Mouse (Mus musculus): Measurements from ENCODE around the gene Samd4. TPM values are rescaled to one million over a fixed set of nuclear protein-coding genes. Genes with fewer than 3 reads are reported as not detected.

The Samd4 gene
- total RNA-seq, 2 experiments from 2014 or later = 11.3 to 13.0 TPM

DNA sequence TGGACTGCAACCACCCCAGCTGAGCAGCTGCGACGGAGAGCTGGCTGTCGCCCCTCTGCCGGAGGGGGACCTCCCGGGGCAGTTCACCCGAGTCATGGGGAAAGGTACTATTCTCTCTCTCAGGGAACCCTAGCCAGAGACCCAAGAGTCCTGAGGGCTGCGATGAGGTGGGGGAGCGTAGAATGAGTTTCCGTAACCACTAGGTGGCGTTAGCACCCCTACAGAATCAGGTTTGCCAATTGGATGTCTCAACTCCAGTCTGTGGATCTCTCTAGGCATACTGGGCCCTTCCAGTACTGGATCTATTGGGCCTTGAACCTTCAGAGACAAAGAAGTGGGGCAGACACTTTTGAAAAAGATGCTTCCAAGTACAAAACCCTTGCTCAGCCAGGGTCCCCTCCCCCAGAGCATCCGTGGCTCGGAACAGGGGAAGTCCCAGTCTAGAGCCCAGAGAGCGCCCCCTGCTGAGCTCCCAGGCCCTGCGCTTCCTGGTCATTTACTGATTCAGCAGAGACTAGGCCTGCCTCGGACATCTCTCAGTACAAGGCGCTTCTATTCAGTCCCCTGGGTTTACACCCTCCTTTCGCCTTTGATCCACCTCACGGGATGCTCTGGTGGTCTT lies 191.5 kb downstream of the Samd4 start:
- DNase-seq = no peak

DNA sequence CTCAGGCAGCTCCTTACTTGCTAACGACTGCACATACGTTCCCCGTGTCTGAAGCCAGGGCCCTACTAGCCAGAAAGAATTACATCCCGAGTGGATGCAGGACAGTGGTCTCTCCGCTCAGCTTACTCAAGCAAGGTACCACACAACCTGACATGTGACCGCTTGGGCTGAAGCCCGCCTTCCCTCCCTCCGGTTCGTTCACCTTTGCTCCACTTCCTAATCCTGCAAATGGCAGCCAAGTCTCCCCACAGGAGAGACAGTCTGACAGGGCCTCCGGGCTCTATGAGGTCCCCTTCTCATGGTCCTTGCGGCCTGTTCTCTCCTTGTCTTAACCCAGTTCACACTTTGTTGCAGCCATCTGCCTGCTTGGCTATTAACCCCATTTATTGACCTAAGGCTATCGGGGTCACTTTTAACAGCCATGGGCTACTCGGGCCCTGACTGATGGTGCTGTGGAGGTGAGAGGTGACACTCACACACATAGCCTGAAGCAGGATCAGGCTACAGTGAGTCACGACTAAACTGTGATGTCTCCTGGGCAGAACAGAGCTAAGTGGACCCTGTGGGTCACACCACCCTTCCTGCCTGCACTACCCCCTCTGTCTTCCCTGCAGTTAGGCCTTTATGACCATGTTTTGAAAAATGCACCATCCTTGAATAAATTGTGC lies 192.5 kb downstream of the Samd4 start:
- no peak for DNase-seq

DNA sequence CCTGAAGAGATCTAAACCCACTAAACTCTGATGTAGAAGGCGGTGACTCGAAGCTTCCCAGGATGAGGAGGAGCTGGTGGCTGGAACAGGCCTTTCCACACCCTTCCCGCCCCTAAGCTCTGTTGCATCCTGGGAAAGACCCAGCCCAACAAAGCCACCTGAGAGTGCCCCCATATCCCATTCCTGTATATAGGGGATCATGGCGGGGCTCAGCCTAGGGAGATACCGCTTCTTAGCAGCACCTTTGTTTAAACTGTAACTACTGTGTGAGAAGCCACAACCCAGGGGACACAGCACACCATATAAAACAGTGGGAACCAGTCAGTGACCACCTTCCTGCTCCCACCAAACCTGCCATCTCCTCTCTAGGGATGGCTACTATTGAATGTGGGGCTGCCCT lies 193.2 kb downstream of the Samd4 start:
- DNase-seq = no peak

DNA sequence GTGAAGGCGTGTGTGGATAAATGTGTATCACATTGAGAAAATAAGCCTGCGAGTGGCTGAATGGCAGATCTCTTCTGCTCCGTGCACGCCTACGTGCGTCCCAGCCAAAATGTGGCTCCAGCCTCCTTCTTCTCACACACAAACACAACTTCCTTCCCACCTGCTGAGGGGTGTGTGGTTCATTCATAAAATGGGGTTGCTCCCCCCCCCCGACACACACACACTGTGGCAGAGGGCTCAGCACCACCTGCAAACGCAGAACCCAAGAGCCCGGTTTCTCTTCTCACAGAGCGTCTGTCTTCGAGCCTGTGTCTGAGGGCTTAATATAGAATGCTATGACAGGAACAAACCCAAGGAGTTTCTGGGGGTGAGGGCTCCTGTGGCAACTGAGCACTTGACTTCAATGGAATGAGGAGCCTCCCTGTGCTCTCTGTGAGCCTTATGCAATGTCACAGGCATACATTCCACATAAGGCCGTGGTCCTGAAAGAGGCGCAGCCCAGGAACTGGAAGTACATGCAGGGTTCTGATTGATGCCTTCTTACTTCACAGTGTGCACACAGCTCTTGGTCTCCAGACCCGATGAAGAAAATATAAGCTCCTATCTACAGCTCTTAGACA lies 194.4 kb downstream of the Samd4 start:
- no peak for DNase-seq

DNA sequence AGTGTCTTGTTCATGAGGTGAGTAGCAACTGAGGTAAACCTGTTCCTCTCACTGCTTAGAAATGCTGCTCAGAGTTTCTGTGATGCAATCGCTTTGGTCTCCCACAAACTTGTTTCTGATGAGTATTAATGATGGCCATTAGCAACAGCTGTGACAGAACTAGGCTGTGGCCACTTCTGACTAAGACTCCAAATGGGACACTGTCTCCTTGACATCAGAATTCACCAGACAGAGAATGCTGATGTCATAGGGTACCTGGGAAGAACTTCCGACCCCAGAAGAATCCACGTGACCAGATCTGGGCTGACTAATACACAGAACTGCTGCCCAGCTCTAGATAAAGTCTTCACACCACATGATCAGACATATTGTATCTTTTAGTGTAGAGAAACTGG lies 194.9 kb downstream of the Samd4 start:
- no peak for DNase-seq

DNA sequence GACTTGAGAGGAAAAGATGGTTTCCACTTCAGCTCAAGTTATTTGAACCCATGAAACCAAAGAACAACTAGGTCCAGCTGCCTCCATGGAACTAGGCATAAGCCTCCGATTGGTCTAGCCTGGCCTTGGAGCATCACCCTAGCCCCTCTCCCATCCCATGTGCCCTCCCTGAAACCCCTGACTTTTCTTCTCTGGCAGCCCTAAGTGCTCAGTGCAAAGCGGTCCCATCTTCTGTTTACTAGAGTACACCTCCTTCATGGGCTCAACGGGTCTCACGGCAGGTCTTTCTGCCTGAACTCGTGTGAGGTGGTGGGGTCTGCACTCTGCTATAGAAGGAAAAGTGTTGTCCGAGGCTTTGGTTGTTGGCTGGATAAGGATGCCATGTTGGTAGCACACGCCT lies 197.3 kb downstream of the Samd4 start:
- DNase-seq = no peak

DNA sequence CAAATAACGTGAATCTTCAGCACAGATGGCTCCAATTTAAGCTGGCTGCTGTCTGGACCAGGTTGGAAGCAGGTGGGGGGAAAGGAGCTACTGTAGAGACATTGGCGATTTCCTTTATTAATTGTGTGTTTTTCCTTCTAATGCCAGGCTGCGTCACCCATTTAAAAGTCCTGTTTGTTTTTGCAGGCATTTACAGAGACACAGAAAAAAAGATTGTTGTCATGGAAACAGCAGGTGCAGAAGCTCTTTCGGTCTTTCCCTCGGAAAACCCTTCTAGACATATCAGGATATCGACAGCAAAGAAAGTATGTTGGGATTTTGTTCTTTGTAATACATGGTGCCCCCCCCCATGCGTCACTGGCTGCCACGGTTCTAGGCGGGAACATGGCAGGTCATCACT lies 200.7 kb downstream of the Samd4 start:
- DNase-seq = no peak

DNA sequence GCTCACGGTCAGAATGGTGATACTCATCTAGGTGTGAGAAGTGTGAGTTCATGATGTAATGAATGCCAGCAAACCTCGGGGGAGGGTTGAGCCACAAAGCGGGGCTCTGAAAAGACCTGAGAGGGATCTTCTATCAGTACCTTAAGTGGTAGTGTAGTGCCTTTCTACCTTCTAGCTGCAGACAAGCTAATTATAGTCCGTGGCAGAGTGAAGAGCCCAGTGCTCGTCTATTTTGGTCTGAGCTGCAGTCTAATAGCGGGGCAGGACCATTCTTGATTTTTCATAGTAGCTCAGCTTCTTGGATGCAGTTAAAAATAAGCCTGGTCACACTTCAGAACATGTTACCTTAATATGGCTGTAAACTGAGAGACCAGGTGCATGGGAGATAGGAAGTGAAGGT lies 201.2 kb downstream of the Samd4 start:
- DNase-seq = no peak

DNA sequence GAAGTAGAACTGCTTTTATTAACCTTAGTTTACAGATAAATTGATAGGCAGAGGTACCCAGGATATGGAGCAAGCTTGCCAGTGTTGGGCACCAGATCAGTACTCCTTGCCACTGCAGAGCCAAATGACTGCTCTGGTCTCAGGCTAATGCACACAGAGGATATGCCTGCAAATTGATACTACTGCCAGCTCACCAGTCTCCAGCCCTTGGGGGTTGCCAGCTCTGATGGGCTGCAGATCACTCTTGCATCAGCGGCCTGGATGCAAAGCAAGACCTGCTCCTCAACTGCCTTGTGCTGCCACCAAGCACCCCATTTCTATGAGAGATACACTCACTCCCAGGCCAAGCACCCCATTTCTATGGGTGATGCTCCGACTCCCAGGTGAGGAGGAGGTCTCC lies 202.0 kb downstream of the Samd4 start:
- no peak for DNase-seq

DNA sequence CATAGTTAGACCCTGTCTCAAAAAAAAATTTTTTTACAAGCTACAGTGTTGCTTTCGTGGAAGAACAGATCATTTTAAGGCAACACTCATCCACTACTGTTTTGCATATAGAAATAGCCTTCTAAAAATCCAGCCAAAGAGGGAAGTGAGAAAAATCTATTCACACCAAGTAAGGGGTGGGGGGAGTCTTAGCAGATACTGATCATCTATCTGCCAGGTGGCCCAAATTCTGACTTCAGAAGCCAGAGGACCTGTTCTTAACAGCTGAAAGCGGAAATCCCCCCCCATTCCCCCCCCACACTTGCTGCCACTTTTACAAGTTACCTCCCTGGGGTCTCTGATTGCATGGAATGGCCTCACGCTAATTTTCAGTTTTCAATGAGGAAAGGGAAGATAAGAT lies 203.5 kb downstream of the Samd4 start:
- no peak for DNase-seq

DNA sequence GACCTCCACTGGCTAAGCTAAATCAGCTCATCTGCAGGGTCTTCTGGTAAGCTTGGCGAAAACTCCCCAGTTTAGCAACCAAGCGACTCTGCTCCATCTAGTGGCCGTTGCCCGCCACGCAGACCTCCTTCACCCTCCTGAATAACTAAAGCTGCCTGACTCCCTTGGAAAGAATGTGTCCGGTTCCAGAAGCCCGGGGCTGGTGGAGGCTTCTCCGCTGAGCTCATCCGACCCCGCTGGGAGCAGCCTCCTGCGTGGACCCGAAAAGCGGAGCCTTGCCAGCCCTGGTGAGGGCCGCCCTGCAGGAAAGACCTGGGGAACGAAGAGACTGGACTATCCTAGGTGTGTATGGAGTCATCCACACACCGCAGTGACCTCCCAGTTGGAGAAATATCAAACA lies 204.1 kb downstream of the Samd4 start:
- DNase-seq = peak; percentile 40 to 56

DNA sequence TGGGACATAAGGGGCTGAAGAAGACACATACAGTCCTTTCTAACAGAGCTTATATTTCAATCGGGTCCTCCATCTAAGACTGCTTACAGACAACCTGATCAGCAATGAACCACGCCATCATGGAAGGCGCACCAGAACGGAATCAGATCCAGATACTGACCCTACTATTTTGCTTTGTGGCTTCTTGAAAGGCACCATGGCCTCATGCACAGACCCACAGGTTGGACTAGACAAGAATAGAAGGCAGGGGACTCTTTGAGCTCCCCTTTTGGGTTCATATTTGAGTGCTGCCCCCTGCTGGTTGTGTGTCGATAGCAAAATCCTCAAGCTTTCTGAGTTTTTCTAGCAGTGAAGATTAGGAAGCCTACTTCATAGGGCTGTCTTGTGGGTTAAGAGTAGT lies 204.5 kb downstream of the Samd4 start:
- DNase-seq = peak; percentile 50 to 77

DNA sequence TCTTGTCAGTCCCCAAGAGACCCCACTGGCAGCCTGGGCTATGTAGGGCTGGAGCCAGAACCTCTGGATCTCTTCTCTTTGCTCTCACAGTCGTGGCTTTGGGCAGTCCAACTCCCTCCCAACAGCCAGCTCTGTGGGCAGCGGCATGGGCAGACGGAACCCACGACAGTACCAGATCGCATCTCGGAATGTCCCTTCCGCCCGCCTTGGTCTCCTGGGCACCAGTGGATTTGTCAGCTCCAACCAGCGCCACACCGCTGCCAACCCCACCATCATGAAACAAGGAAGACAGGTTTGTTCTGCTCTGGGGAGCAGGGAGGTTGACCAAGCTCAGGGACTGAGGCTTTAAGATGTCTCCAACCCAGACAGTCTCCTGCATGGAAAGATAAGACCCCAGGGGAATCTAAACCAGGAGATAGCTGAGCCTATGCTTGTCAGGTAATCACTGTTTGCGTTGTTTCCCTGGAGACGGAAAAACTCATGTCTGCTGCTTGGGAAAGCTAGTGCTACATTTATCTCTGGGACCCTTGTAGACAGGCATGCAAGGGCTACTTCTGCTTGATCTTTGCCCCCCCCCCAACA lies 205.1 kb downstream of the Samd4 start:
- DNase-seq = no peak

DNA sequence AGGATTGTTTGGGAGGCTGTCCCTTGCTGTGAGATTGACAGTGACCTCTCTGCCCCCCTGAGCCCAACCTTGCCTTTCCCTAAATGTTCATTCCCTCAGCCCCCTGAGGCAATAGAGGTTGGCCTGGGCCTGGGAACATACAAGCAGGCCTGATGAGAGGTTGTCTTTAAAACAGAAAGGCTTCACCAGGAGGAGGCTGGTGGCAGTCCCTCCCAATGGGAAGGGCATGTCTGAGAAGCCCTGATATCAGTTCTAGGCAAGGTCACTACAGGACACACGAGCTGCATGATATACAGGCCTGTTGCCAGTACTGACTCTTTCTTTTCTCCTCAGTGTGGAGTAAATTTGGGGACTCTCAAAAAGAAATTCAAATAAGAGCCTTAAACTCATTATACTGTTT lies 205.7 kb downstream of the Samd4 start:
- no peak for DNase-seq

DNA sequence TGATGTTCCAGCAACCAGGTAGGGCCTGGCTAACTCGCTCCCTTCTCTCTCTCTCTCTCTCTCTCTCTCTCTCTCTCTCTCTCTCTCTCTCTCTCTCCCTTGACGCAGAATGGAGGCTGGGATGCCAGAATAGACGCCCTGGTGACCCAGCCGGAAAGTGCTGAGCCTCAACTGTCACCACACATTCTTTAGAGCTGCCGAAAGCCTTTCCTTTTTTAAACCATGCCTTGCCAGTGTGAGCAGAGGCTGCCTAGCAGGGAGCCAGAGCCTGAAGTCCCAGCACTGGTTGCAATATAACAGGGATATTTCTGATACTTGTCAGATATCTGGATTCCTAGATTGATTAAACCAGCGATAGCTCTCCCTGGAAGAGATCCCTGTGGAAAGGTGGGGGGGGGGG lies 206.5 kb downstream of the Samd4 start:
- DNase-seq = no peak

DNA sequence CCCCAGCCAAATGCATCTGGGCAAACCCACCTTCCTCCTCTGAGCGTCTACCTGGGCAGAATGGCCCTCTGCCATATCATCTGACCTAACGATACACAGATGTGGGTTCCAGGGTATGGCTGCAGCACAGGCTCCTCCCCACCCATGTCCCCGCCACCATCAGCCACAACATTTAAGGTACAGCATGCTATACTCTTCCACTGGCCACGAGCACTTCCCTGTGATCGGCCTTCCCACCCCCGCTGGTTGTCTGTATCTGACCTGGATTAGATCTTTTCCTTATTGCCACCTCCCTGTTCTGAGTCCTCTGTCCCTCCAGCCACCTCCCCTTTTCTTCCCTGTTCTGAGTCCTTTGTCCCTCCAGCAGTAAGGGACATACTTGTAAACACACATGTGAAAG lies 209.3 kb downstream of the Samd4 start:
- DNase-seq = no peak

DNA sequence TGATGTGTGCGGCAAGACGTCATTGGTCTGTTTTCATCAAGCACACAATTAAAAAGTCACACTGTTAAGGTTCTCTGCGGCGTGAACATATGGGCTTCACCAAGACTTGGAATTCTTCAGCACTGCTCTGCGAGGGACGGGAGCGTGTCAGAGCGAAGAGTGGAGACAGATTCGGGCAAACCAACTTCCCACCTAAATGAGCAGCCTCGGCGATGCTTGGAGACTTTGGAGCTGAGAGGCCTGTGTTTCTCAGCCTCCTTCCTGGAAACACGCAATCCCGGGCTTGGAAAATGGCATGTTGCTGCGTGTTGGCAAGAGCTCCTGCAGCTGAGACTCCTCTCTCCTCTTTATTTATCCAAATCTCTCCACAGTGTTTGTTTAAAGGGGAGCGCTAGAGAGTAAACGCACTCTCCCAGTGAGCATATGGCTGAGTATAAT lies 210.7 kb downstream of the Samd4 start:
- peak; percentile 31 to 41 for DNase-seq

DNA sequence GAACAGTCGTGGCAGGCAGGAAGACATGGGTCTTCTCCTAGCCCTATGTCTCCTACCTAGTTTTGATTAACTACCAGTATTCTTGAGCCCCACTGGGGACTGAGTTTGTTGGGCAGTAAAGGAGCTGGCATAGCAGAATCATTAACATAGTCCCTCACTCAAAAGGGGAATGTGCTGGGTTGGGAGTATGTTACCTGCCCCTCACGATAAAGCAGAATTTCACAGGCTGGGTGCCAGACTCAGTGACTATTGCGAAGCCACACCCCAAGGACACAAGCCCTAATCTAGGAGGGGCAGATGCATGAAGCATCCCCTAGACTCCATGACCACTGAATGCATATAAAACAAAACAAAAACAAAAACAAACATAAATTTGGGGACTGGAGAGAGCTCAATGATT lies 212.4 kb downstream of the Samd4 start:
- no peak for DNase-seq

DNA sequence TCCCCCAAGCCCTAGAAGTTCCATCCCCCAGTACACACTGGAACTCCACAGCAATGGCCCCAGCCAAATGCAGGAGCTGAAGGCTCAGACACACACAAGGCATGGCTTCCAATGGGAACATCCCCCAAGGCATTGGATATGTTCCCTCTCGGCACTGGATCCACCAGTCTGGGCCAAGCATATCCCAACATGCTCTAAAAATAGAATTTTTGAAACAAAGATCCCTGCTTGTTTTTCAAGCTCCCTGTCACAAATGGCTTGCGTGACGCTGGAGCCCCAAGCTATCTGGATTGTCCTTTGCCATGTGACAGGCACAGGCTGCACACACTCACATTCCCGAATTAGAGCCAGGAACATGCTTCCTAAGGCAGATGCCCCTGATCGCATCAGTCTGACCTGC lies 213.7 kb downstream of the Samd4 start:
- peak; percentile 19 to 29 for DNase-seq

DNA sequence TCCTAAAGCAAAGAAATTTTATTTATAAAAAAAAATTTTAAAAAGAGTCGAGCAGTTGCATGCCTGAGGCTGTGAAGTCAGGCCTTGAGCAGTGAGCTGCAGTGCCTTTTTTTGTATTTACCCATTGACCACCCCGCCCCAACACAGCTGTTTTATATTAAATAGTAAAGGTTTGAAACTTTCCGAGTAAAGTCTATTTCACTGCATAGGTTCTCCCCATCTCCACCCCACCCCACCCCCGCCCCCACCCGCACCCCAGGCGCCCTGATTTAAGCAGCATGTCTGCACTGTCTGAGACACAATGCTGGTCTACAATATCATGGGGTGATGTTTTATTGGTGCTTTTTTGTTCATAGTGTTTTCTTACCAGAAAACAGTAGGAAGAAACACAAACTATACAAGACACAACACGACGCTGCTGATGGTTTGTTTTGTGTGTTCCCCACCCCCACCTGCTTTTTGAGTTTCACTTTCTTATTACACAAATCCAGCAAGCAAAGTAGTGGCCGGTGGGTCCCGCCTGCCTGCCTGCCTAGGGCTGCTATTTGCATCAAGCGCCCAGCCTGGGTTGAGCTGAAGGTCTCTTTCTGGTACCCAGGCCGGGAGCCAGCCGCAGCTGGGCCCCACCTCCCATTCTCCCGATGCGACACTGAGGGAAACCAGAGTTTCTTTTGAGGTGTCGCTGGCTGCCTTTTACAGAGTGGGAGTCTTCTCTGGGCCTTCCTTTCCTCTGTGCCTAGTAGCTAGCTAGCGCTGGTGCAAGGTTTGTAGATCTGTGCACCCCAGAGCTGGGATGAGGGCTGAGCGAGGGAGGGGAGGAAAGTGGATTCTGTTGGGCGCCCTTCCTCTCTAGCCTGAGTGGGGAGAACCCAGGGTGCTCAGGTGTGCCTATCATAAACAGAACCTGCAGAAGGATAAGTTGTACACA lies 221.9 kb downstream of the Samd4 start:
- DNase-seq = no peak

DNA sequence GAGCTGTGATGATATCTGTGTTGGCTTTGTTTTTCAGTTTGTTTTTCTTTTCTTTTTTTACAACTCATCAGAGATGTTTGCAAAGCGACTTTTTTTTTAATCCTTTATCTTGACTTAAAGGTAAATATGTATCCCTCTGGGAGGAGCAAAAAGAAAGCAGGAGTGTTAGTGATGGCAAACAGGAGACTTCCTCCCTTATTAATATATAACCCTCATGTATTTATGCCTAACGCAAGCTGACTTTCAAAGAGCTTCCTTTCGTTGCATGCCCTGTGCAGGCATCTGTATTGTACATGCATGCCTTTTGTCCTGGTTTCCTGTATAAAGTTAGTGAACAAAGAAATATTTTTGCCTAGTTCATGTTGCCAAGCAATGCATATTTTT lies 222.5 kb downstream of the Samd4 start:
- DNase-seq = no peak

DNA sequence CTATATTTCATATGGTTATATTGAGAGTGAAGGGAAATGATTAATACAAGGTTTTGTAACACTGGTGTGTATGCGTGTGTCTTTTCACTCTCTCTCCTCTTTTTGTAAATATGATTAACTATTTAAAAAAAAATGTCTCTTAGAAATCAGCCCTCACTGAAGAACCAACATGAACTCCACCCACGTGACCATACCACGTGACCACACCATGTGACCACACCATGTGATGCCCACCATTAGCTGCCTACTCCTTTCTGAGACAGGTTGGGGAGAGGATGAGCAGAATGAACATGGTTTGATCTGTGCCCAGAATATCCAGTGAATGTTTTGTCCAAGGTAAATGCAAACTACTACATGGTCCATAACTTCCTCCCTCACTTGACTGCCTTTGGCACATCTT lies 223.1 kb downstream of the Samd4 start:
- no peak for DNase-seq

DNA sequence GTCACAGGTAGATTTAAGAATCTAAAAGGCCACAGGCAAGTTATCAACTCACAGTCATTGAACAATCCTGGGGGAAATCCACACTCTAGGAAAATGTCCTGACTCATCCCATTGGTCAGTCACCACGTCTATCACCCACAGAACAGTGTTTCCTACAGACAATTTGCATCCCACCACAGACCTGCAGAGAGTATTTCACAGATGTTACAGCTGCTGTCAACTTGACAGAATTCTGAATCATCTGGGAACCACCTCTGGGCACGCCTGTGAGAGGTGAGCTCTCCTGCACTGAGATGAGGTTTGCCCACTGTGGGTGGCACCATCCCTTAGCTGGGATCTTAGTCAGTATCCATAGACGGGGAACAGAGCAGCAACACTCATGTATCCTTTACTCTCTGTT lies 224.8 kb downstream of the Samd4 start:
- no peak for DNase-seq
